Mouse (Mus musculus): ENCODE results near the gene Dst. TPM values are rescaled to one million over a fixed set of nuclear protein-coding genes. Genes with fewer than 3 reads are reported as not detected.

Gene Dst
- polyA plus RNA-seq, 1 experiment, result 197 TPM

DNA sequence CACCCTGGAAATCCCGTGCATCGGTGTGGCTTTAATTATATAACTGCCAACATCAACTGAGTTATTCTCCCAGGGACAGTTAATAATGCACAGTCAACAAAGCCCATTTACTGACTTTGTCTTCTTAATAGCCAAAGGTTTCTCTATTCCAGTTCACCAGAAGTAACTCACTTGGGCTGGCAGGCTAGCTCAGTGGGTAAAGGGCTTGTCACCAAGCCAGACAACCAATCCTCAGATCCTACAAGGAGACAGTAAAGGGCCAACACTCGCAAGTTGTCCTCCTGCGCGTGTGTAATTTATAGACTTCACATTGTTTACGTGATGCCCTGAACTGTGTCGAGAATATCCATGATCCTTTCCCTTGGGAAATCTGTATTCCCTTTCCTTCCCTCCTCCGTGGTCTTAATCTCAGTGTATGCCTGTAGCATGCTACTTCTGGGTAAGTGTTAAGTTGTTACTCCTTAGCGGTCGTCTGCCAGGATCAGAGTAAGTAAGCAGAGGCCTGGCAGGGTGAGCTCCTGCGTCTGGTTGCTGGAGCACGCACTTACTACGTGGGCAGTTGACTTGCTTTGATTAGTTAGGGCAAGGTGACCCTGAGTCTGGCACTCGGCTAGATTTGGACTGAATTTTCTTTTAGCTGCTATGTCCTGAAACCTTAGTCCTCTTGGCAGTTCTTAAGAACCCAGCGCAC, 338.1 kb downstream of the Dst start:
- Histone ChIP-seq H3K4me1 (ENCODE audit: control insufficient read depth, insufficient read depth, low read length) (no peaks in the 10 kb centered on the region), H3K27ac (ENCODE audit: insufficient read depth, low read depth, low read length) (no peak overlapping the region), H3K4me3 (ENCODE audit: insufficient read depth, low read depth, low read length) (no peak overlapping the region)
- WGBS, result 94% methylated on average over 15 of the region's 15 CpGs
- no peak for TF ChIP-seq POLR2A (IDR thresholded peaks at IDR 0.05; ENCODE audit: insufficient read depth, low read depth, low read length)
- no peak for TF ChIP-seq CTCF (IDR thresholded peaks at IDR 0.05; ENCODE audit: insufficient read depth, low read depth, low read length)

DNA sequence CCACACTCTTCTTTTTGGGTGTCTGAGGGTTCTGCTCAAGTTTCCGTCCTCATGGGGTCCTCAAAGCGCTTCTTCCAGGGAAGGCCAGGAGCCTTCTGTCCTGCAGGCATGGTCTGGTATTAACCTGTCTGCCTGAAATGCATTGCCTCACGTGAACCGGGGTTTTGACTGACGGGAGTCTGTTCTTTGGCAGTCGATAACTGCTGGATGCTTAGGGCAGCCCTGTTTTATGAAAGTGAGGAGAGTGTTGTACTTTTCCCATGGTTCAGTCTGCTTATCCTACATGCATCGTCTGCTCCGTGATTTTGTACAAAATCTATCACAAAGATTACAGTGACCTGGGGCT, 338.6 kb downstream of the Dst start:
- WGBS, result 94% methylated on average over 8 of the region's 8 CpGs
- no peak overlapping the region for H3K4me3 ChIP-seq (ENCODE audit: insufficient read depth, low read depth, low read length)

DNA sequence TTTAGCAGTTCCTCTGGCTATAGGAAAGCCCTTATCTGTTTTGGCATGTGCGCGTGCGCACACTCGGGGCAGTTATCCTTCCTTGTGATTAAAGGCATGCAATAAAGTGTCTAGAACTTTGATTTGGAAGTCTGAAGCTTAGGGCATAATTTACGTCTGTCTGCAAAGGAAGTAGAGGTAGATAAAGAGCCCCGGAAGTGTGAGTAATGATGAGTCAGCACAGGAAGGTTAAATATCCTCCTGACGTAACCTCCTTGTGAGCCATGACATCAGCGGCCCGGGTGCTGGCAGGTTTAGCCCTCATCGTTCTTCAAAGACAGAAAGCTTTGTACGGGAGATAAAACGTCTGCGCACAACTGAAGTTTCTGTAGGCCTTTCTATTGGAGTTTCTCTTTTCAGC, 343.1 kb downstream of the Dst start:
- H3K4me3 ChIP-seq (ENCODE audit: insufficient read depth, low read depth, low read length), result no peak overlapping the region
- 92% methylated on average over 13 of the region's 13 CpGs for WGBS
- no peak for TF ChIP-seq POLR2A (IDR thresholded peaks at IDR 0.05; ENCODE audit: insufficient read depth, low read depth, low read length)
- TF ChIP-seq CTCF (IDR thresholded peaks at IDR 0.05; ENCODE audit: insufficient read depth, low read depth, low read length), result no peak
- no peak overlapping the region for H3K27ac ChIP-seq (ENCODE audit: insufficient read depth, low read depth, low read length)
- no peaks in the 10 kb centered on the region for H3K4me1 ChIP-seq (ENCODE audit: control insufficient read depth, insufficient read depth, low read length)

More for the DNA sequence above, 338.6 kb downstream of the Dst start:
- no peaks in the 10 kb centered on the region for H3K4me1 ChIP-seq (ENCODE audit: control insufficient read depth, insufficient read depth, low read length)
- TF ChIP-seq POLR2A (IDR thresholded peaks at IDR 0.05; ENCODE audit: insufficient read depth, low read depth, low read length), result no peak
- TF ChIP-seq CTCF (IDR thresholded peaks at IDR 0.05; ENCODE audit: insufficient read depth, low read depth, low read length), result no peak
- no peak overlapping the region for H3K27ac ChIP-seq (ENCODE audit: insufficient read depth, low read depth, low read length)

DNA sequence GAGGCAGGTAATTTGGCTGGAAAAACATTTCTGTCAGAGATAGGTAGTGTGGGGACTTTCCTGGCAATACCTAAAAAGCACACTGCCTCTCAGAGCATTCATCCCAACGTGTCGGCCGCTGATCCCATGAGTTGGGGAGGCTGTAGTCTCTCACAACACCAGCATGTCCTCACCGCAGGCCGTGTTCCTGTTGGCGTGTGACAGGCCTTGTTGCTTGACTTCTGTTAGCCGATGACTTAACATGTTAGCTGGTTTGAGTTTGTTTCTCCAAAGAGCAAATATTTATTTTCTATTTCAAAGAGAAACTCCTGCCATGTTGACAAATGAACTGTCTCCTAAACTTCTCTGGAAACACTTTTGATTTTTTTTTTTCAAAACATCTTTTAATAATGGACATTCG, 344.2 kb downstream of the Dst start:
- H3K4me1 ChIP-seq (ENCODE audit: control insufficient read depth, insufficient read depth, low read length), result no peaks in the 10 kb centered on the region
- WGBS, result 93% methylated on average over 8 of the region's 8 CpGs
- no peak overlapping the region for H3K27ac ChIP-seq (ENCODE audit: insufficient read depth, low read depth, low read length)
- no peak overlapping the region for H3K4me3 ChIP-seq (ENCODE audit: insufficient read depth, low read depth, low read length)
- TF ChIP-seq CTCF (IDR thresholded peaks at IDR 0.05; ENCODE audit: insufficient read depth, low read depth, low read length) (no peak), POLR2A (IDR thresholded peaks at IDR 0.05; ENCODE audit: insufficient read depth, low read depth, low read length) (no peak)

DNA sequence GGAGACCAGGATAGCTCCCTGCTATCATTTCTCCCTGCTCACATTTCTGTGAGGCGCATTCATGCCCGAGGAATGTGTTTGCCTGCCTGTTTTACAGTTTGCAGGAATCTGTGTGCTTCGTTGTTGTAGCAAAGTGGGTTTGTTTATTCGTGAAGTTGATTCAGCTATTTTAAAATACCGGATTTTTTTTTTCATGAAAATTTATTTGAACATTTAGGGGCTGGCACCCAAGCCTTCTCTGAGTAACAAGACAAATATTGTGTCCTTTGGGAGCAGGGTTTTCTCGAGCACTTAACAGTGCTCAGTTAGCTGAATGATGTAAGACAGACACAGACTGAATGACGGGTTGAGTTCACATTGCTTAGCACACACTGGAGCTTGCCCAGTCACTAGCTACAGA, 345.9 kb downstream of the Dst start:
- TF ChIP-seq CTCF (IDR thresholded peaks at IDR 0.05; ENCODE audit: insufficient read depth, low read depth, low read length) (no peak), POLR2A (IDR thresholded peaks at IDR 0.05; ENCODE audit: insufficient read depth, low read depth, low read length) (no peak)
- H3K4me1 ChIP-seq (ENCODE audit: control insufficient read depth, insufficient read depth, low read length), result no peaks in the 10 kb centered on the region
- H3K4me3 ChIP-seq (ENCODE audit: insufficient read depth, low read depth, low read length), result no peak overlapping the region
- no peak overlapping the region for H3K27ac ChIP-seq (ENCODE audit: insufficient read depth, low read depth, low read length)
- WGBS, result 81% methylated on average over 7 of the region's 7 CpGs

DNA sequence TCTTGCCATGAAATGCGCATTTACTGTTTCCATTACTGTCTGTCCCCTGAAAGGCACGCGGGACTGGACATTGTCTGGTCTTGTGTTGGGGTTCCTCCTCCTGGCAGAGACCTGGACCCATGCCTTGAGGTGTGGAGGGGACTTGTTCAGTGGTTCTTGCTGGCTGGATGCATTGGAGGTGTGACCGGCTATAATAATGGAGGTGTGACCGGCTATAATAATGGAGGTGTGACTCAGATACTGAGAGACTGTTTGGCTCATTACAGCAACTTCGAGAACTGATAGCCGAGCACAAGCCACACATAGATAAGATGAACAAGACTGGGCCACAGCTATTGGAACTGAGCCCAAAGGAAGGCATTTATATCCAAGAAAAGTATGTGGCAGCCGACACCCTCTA, 351.9 kb downstream of the Dst start:
- Histone ChIP-seq H3K4me3 (ENCODE audit: insufficient read depth, low read depth, low read length) (no peak overlapping the region), H3K4me1 (ENCODE audit: control insufficient read depth, insufficient read depth, low read length) (no peaks in the 10 kb centered on the region), H3K27ac (ENCODE audit: insufficient read depth, low read depth, low read length) (no peak overlapping the region)
- TF ChIP-seq POLR2A (IDR thresholded peaks at IDR 0.05; ENCODE audit: insufficient read depth, low read depth, low read length) (no peak), CTCF (IDR thresholded peaks at IDR 0.05; ENCODE audit: insufficient read depth, low read depth, low read length) (no peak)
- WGBS, result 91% methylated on average over 8 of the region's 8 CpGs

DNA sequence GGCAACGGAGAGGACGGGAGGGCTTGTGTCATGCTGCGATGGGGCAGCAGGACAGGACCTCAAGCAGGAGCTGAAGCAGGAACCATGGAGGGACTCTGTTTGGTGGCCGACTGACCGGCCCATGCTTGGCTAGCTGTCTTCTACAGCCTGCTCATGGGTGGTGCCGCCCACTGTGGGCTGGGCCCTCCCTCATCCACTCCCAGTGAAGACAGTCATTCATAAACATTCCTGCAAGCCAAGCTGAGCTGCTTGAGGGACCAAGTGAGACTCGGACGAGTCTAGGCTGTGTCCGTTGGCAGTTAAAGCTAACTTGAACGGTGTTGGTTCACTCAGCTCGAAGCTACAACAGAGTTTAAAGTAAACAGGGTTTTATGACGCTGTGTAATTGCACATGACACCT, 353.0 kb downstream of the Dst start:
- Histone ChIP-seq H3K4me1 (ENCODE audit: control insufficient read depth, insufficient read depth, low read length) (no peaks in the 10 kb centered on the region), H3K4me3 (ENCODE audit: insufficient read depth, low read depth, low read length) (no peak overlapping the region), H3K27ac (ENCODE audit: insufficient read depth, low read depth, low read length) (no peak overlapping the region)
- WGBS, result 86% methylated on average over 12 of the region's 12 CpGs
- TF ChIP-seq POLR2A (IDR thresholded peaks at IDR 0.05; ENCODE audit: insufficient read depth, low read depth, low read length) (no peak), CTCF (IDR thresholded peaks at IDR 0.05; ENCODE audit: insufficient read depth, low read depth, low read length) (no peak)

DNA sequence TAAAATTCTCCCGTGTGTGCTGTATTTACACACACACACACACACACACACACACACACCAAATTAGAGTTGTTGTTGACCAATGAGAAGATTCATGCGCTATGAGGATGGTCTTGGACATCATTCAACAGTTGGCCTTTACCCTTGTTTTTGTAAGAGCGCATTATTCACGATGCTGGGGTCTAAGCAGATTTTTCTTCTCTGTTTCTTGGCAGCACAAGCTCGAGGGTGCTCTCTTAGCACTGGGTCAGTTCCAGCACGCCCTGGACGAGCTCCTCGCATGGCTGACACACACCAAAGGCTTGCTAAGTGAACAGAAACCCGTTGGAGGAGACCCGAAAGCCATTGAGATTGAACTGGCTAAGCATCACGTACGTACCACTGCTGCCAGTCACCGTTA, 360.5 kb downstream of the Dst start:
- Histone ChIP-seq H3K27ac (ENCODE audit: insufficient read depth, low read depth, low read length) (no peak overlapping the region), H3K4me3 (ENCODE audit: insufficient read depth, low read depth, low read length) (no peak overlapping the region), H3K4me1 (ENCODE audit: control insufficient read depth, insufficient read depth, low read length) (no peaks in the 10 kb centered on the region)
- 57% methylated on average over 13 of the region's 13 CpGs for WGBS
- no peak for TF ChIP-seq POLR2A (IDR thresholded peaks at IDR 0.05; ENCODE audit: insufficient read depth, low read depth, low read length)

DNA sequence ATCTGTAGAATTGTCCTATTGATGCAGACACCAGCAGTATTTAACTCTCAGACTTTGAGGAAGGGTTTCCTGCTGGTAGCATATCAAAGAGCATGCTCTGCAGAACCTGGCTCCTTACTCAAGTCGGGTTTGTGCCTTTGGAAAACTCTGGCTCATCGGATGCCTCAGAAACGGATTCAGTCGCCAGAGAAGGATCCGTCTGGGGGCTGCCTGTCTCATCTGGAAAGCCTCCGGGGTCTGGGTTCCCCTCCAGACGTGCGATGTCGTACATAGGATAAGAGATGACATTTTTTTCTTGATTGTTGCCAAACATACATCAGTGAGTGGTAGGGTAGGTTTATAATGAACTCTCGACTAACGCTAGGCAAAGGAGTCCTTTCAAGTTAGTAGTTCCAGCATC, 361.6 kb downstream of the Dst start:
- no peak overlapping the region for H3K4me3 ChIP-seq (ENCODE audit: insufficient read depth, low read depth, low read length)
- TF ChIP-seq POLR2A (IDR thresholded peaks at IDR 0.05; ENCODE audit: insufficient read depth, low read depth, low read length) (no peak), CTCF (IDR thresholded peaks at IDR 0.05; ENCODE audit: insufficient read depth, low read depth, low read length) (no peak)
- no peak overlapping the region for H3K27ac ChIP-seq (ENCODE audit: insufficient read depth, low read depth, low read length)
- no peaks in the 10 kb centered on the region for H3K4me1 ChIP-seq (ENCODE audit: control insufficient read depth, insufficient read depth, low read length)
- 83% methylated on average over 11 of the region's 11 CpGs for WGBS

DNA sequence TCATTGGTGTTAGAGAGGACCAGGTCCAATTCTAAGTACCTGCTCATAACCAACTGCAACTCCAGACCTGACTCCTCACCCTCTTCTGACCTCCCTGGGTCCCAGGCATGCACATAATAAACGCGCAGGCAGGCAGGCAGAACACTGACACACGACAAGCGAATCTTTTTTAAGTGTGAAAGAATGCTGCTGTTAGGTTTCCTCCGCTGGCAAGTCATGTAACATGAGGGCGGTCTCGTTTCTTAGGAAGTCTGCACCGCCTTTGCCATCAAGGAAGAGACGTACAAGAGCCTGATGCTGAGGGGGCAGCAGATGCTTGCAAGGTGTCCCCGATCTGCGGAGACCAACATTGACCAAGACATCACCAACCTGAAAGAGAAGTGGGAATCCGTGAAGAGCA, 365.9 kb downstream of the Dst start:
- H3K27ac ChIP-seq (ENCODE audit: insufficient read depth, low read depth, low read length), result no peak overlapping the region
- TF ChIP-seq CTCF (IDR thresholded peaks at IDR 0.05; ENCODE audit: insufficient read depth, low read depth, low read length) (no peak), POLR2A (IDR thresholded peaks at IDR 0.05; ENCODE audit: insufficient read depth, low read depth, low read length) (no peak)
- 94% methylated on average over 12 of the region's 12 CpGs for WGBS
- no peak overlapping the region for H3K4me3 ChIP-seq (ENCODE audit: insufficient read depth, low read depth, low read length)
- no peaks in the 10 kb centered on the region for H3K4me1 ChIP-seq (ENCODE audit: control insufficient read depth, insufficient read depth, low read length)
